Mouse (Mus musculus) liver, embryonic 14.5 days (tissue): Measurements from ENCODE around the gene Map2k4.

Experiments
- CTCF ChIP-seq: IDR thresholded peaks from 2 replicates; pipeline ENCODE4 v1.5.1; 2016; ENCODE audit warnings: antibody characterized with exemption, low read depth, control low read depth
- EP300 ChIP-seq: IDR thresholded peaks from 2 replicates; pipeline ENCODE4 v1.6.1; 2016; ENCODE audit warnings: antibody characterized with exemption, low read depth

DNA sequence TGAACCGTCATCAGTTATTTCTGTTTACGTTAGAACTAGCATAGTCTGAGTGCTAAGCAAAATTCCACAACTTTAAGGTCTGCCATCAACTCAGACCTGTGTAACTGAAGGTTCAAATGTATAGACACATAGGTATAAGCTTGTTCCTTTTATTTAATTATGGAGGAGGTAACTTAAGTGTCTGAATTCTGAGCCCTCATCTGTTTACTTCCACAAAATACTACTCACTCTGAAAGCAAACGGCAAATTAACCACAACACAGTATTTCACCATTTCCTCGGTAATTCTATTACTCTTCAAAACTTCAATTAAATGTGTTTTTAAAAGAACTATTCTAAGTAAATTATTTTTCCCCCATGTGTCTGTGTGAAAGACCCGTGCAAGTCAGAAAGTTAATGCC lies 10.3 kb downstream of the Map2k4 start:
- TF ChIP-seq CTCF: no peak
- TF ChIP-seq EP300: no peak
